Mouse (Mus musculus): Measurements from ENCODE around the gene 1700019D03Rik.
A peak's percentile ranks its signal among the peaks of the same experiment; 100 is the strongest.

The 1700019D03Rik gene

DNA sequence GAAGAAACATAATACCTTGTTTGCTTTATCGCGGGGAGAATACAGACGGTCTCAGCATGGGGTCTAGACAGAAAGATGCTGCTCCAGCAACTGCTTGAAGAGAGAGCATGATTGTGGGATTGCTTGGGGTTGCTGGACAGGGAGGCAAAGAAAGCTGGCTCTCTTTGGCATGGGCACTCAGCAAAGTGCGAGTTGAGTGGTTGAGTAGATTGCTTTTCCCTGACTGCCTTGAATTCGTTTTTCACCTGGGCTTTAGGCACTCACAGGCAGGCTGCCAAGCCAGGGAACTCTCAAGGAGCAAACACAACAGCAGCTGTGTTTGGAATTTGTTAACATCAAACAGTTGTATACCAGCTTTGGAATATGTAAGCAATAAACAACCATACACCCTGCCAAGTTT, at the start of gene 1700019D03Rik:
1700019D03Rik (minus strand) TSS at position 101 of the 400 bp plus-strand sequence.
- DNase-seq (ENCODE audit: low spot score in 2 of 2), result no peak

DNA sequence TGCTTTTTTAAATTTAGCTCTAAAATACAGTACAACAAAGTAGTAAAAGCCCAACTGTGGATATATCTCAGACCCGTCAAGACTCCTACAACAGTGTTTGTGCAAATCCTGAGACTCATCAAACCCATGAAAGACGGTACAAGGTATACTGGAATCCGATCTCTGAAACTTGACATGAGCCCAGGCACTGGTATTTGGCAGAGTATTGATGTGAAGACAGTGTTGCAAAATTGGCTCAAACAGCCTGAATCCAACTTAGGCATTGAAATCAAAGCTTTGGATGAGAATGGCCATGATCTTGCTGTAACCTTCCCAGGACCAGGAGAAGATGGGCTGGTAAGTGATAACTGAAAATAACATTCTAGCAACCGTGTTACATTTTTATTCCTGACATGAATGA, 43.9 kb upstream of the 1700019D03Rik start:
- no peak for DNase-seq (ENCODE audit: low spot score in 2 of 2)

GRCm38 (mm10) chr1:53061871-53062608, 42.1 kb upstream of the 1700019D03Rik start:
- no peak for DNase-seq (ENCODE audit: low spot score in 2 of 2)

DNA sequence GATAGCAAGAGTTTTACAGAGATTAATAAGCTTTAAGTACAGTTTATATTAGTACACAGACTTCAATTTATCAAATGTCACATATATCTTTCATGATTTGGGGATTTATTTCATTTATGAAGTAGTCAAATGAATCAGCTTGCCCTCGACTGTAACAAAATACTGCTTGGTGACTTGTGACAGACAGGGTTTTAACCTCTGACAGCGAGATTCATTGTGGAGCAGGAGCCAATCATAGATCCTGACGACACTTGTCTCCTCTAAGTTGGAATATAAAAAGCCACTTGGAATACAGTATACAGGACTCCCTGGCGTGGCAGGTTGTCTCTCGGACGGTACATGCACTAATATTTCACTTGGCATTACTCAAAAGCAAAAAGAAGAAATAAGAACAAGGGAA, 41.4 kb upstream of the 1700019D03Rik start, which contains the start of gene Mstn:
Mstn (plus strand) TSS at position 301 of the 400 bp plus-strand sequence.
- DNase-seq (ENCODE audit: low spot score in 2 of 2), result no peak

GRCm38 (mm10) chr1:53060499-53060898, 40.5 kb upstream of the 1700019D03Rik start:
- DNase-seq (ENCODE audit: low spot score in 2 of 2), result no peak

DNA sequence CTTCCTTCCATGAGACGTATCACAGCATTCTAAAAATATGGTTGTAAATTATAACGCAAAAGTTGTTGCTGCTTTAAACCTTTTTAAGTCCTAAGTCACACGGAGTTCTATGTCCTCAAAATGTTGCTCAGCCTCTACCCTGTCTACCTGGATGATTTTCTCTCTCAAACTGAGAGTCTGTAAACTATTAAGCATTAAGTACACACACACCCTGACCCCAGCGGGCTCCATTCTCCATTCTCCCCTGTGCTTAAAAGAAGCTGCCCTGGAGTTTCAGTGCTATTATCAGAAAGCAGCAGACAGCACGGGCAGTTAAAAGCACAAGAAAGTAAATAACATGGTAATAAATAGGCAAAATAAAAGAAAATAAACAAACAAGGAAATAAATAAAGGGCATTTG, 39.1 kb upstream of the 1700019D03Rik start:
- no peak for DNase-seq (ENCODE audit: low spot score in 2 of 2)

DNA sequence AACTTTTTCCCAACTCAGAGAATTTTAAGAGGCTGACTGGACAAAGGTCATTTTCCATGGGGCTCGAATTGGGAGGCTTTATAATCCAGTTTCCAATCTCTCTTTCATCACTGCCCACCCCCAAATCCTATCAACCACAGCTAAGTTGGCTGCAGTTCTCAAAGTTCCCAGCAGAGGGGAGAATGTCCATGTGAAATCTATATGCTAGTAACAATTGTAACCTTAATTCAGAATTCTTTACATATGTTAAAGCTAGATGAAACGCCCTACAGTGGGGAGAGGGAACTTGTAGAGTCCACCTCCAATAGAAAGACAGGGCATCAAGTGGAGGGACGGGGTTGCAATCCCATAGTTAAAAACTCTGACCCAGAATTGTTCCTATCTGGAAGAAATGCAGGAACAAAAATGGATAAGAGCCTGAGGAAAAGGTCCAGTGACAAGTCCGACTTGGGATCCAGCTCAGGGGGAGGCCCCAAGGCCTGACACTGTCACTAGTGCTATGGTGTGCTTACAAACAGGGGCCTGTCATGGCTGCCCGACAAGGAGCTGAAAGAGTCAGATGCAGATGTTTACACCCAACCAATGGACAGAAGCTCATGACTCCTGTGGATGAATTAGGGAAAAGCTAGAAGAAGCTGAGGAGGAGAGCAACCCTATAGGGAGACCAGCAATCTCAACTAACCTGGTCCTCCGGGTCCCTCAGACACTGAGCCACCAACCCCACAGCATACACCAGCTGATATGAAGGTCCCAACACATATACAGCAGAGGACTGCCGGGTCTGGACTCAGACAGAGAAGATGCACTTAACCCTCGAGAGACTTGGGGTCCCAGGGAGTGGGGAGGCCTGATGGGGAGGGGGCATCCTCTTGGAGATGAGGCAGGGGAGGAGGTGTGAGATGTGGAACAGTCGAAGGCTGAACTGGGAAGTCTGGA, 33.4 kb upstream of the 1700019D03Rik start:
- DNase-seq (ENCODE audit: low spot score in 2 of 2), result peak in 1 of 2 experiments; percentile 17

- no peak for DNase-seq (ENCODE audit: low spot score in 2 of 2)
Measured at GRCm38 (mm10) chr1:53049763-53050427, 29.9 kb upstream of the 1700019D03Rik start.

GRCm38 (mm10) chr1:53037443-53037871, 17.5 kb upstream of the 1700019D03Rik start:
- DNase-seq (ENCODE audit: low spot score in 2 of 2), result peak in 1 of 2 experiments; percentile 0

- peak in 1 of 2 experiments; percentile 4 for DNase-seq (ENCODE audit: low spot score in 2 of 2)
Measured at GRCm38 (mm10) chr1:53032550-53032949, 12.6 kb upstream of the 1700019D03Rik start.

GRCm38 (mm10) chr1:53018746-53019505, 1.1 kb downstream of the 1700019D03Rik start:
- DNase-seq (ENCODE audit: low spot score in 2 of 2), result no peak

GRCm38 (mm10) chr1:53015606-53016005, 4.4 kb downstream of the 1700019D03Rik start:
- no peak for DNase-seq (ENCODE audit: low spot score in 2 of 2)

GRCm38 (mm10) chr1:53014716-53015115, 5.3 kb downstream of the 1700019D03Rik start:
- DNase-seq (ENCODE audit: low spot score in 2 of 2), result no peak

GRCm38 (mm10) chr1:52986692-52987091, 33.3 kb downstream of the 1700019D03Rik start:
- DNase-seq (ENCODE audit: low spot score in 2 of 2), result no peak

DNA sequence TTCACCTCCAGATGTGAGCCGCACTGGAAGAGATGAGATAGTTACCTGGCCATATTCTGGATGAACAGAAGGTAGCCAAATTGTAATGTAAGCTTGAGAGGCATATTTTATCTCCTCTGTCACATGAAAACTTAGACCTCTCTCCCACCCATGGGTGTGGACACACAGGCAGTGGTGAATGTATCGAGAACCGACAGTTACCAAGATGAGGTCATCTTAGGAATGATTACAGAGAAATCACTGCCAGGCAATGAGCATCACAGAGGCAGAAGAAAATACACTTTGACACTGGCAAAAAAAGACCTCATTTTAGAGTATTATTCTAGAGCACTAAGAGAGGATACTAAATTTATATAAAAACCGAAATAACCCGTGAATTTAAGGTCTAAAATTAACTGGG, 46.8 kb downstream of the 1700019D03Rik start:
- DNase-seq (ENCODE audit: low spot score in 2 of 2), result no peak

GRCm38 (mm10) chr1:52971881-52972503, 48.0 kb downstream of the 1700019D03Rik start:
- peak in 1 of 2 experiments; percentile 21 for DNase-seq (ENCODE audit: low spot score in 2 of 2)

- no peak for DNase-seq (ENCODE audit: low spot score in 2 of 2)
Measured at GRCm38 (mm10) chr1:52964581-52964980, 55.4 kb downstream of the 1700019D03Rik start.

GRCm38 (mm10) chr1:52963097-52963496, 56.9 kb downstream of the 1700019D03Rik start:
- peak in 1 of 2 experiments; percentile 17 for DNase-seq (ENCODE audit: low spot score in 2 of 2)

DNA sequence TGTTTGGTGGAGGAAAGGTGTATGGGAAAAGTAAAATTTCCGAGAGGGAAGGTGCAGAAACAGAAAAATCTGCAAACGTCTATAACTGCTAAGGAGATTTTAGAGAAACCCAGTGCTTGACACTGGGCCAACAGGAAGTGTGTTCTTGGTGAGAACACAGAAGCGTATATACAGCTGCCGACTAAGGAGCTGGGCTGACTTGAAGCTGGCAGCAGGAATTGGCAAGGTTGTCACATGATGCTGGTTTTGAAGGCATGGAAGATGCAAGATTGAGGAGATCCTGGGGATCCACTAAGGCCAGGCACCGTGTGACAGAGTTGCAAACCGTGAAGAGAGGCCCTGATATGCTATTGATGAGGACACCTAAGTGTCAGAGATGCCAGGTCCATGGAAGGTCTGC, 59.8 kb downstream of the 1700019D03Rik start:
- no peak for DNase-seq (ENCODE audit: low spot score in 2 of 2)

GRCm38 (mm10) chr1:52956746-52957145, 63.2 kb downstream of the 1700019D03Rik start:
- DNase-seq (ENCODE audit: low spot score in 2 of 2), result peak in 1 of 2 experiments; percentile 19

- DNase-seq (ENCODE audit: low spot score in 2 of 2), result no peak
Measured at GRCm38 (mm10) chr1:52955102-52955501, 64.9 kb downstream of the 1700019D03Rik start.

Data from heart, adult 9 months (tissue).